Mouse (Mus musculus): ENCODE results near the gene Olfr205. TPM values are rescaled to one million over a fixed set of nuclear protein-coding genes. Genes with fewer than 3 reads are reported as not detected.
"Not testable (repeated sequence)": the region's sequence is repeated elsewhere in the genome, so short reads cannot be mapped to it uniquely, and the experiment has no call there.

The Olfr205 gene
- total RNA-seq (2021) = not detected
- long read RNA-seq, experiment 1 = 0 reads
- long read RNA-seq, experiment 2 = 0 reads

- no peak for DNase-seq (ENCODE audit: low spot score in 2 of 2)
Measured at GRCm38 (mm10) chr16:59331038-59331437, at the start of gene Olfr205. Gene Olfr205, minus strand, starts transcription at chr16:59331138.

DNA sequence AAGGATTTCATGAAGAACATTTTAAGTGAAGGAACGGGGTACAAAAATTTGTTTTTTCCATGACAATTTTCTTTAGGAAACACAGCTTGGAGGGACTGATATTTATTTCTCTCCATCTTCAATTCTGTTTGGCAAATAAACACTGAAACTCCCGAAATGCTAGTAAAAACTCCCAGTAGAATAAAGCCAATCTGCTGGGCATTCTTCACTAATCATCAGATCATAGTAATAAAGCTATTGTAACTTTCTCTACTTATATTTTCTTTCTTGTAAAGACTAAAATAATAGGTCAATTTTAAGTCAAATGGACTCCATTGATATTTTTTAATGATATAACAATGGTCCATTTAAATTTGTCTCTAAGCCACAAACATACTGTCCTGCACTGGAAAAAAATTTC is 33.0 kb upstream of the Olfr205 start, which contains the start of gene Olfr209:
Olfr209 (minus strand) TSS at position 101 of the 400 bp plus-strand sequence.
- DNase-seq (ENCODE audit: low spot score in 2 of 2) = no peak

DNA sequence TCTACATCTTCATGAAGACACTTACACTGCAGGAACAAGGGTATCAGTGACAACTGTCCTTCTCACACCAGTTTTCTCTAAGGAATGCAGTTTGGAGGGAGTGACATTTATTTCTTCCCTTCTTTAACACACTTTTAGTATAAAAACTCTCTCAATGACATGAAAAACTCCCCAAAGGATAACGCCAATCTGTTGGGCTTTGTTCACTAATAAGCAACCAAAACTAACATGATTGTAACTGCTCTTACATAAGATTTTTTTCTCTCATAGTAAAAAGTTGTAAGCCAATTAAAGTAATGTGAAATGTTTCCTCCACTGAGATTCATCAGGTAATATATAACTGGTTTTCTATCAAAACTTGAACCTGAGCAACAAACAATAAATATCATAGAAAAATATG is 18.2 kb upstream of the Olfr205 start, which contains the start of gene Olfr206:
Olfr206 (minus strand) TSS at position 101 of the 400 bp plus-strand sequence.
- no peak for DNase-seq (ENCODE audit: low spot score in 2 of 2)

DNA sequence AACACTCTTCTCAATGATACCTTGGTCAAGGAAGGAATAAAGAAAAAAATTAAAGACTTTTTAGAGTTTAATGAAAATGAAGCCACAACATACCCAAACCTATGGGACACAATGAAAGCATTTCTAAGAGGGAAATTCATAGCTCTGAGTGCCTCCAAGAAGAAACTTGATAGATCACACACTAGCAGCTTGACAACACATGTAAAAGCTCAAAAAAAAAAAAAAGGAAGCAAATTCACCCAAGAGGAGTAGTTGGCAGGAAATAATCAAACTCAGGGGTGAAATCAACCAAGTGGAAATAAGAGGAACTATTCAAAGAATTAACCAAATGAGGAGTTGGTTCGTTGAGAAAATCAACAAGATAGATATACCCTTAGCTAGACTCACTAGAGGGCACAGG is 7.7 kb downstream of the Olfr205 start:
- not testable (repeated sequence) for DNase-seq (ENCODE audit: low spot score in 2 of 2)

DNA sequence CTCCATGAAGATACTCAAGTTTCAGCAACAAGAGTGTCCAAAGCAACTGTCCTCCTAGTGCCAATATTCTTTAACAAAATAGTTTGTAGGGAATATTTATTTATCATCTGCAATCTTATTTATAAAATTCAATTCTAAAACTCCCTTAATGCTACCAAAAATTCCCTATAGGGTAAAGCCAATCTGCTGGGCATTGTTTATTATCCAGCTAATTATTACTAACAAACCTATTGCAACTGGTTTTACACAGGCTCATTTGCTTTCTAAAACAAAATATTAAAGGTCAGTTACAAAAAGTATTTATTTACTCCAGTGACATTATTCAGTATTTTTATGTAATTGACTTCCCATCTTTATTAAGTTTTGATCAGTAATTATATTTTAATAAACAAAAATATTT is 12.8 kb downstream of the Olfr205 start, which contains the start of gene Olfr204:
Olfr204 (minus strand) TSS at position 101 of the 400 bp plus-strand sequence.
- no peak for DNase-seq (ENCODE audit: low spot score in 2 of 2)

DNA sequence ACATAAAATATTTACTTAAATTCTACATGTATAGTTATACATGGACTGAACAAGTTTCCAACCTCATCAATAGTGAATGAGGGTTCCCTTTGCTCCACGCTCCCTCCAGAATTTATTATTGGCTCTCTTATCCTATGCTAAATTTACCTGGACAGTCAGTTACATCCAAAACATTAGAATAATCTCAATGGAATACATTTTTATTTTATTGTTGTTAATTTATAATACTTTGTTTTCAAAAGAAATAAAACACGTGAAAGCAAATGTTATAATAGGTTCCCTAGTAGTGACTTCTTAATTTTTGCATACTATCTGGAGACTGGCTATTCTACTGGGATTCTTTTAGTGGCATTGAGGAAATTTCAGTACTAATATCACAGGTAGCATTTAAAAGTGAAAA is 32.4 kb downstream of the Olfr205 start, which contains the start of gene Olfr203:
Olfr203 (plus strand) TSS at position 301 of the 400 bp plus-strand sequence.
- DNase-seq (ENCODE audit: low spot score in 2 of 2) = no peak

GRCm38 (mm10) chr16:59287576-59287975 is 43.4 kb downstream of the Olfr205 start:
- not testable (repeated sequence) for DNase-seq (ENCODE audit: low spot score in 2 of 2)

- no peak for DNase-seq (ENCODE audit: low spot score in 2 of 2)
Measured at GRCm38 (mm10) chr16:59286693-59287092, 44.2 kb downstream of the Olfr205 start, which contains the start of gene Olfr202. Gene Olfr202, minus strand, starts transcription at chr16:59286793.

DNA sequence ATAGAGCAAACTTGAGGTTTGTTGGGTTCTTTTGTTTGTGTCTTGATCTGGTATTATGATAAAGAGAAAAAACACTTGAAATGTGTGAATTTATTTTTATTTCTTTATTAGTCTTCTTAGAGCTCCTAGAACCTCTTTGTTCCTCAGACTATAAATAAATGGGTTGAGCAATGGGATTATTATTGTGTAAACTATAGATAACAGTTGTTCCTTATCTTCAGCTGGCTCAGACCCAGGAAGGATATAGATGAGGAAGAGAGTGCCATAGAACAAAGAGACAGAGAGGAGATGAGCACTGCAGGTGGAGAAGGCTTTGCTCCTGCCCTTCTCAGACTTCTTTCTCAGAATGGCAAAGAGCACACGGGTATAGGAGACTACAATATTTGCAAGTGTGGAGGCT is 47.5 kb downstream of the Olfr205 start:
- DNase-seq (ENCODE audit: low spot score in 2 of 2) = no peak

- no peak for DNase-seq (ENCODE audit: low spot score in 2 of 2)
Measured at GRCm38 (mm10) chr16:59280542-59280941, 50.4 kb downstream of the Olfr205 start.

Other genes starting within 250 kb of the Olfr205 start
- gene Olfr191, start 241.3 kb downstream of the Olfr205 start, total RNA-seq (2021) = not detected
- gene Olfr193, start 219.3 kb downstream of the Olfr205 start, total RNA-seq (2021) = not detected
- not detected for gene Olfr194, start 210.1 kb downstream of the Olfr205 start, total RNA-seq (2021)
- not detected for gene Olfr195, start 184.1 kb downstream of the Olfr205 start, total RNA-seq (2021)
- gene Olfr196, start 160.7 kb downstream of the Olfr205 start, total RNA-seq (2021) = not detected
- not detected for gene Olfr198, start 127.6 kb downstream of the Olfr205 start, total RNA-seq (2021)
- gene Olfr199, start 111.4 kb downstream of the Olfr205 start, total RNA-seq (2021) = not detected
- gene Olfr201, start 58.5 kb downstream of the Olfr205 start, total RNA-seq (2021) = not detected
- gene Olfr202, start 44.3 kb downstream of the Olfr205 start, total RNA-seq (2021) = not detected
- gene Olfr203, start 32.3 kb downstream of the Olfr205 start, total RNA-seq (2021) = not detected
- gene Olfr204, start 12.9 kb downstream of the Olfr205 start, total RNA-seq (2021) = under 1 TPM in 1 of 2 experiments, not detected in 1; 0.06 TPM
- gene Olfr206, start 18.1 kb upstream of the Olfr205 start, total RNA-seq (2021) = not detected
- not detected for gene Olfr209, start 32.9 kb upstream of the Olfr205 start, total RNA-seq (2021)
- gene Gabrr3, start 76.2 kb upstream of the Olfr205 start, total RNA-seq (2021) = not detected
- gene Riox2, start 140.6 kb upstream of the Olfr205 start, total RNA-seq (2021) = 10 to 100 TPM; 18.1 to 20.5 TPM